Mouse (Mus musculus): Measurements from ENCODE around the gene Mpzl3.

Mpzl3 gene

DNA sequence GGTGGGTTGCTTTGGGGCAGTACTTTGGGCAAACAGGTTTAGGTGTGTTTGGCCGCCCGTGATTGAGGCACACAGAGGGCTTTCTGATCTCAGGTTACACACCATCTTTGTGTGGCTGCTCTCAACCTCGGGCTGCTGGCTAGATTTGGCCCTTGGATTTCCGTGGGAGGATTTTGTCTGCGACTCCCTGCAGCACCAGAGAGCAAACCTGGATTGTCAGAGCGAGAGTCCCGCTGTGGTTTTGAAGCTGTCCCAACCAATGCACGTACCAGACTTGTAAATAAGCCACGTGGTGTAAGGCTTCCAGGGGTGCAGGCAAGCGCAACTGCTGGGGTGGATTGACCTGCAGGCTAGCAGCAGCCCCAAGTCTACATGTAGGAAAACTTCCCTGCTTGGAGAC lies 12.0 kb upstream of the Mpzl3 start:
- DNase-seq (ENCODE audit: low spot score) = no peak

DNA sequence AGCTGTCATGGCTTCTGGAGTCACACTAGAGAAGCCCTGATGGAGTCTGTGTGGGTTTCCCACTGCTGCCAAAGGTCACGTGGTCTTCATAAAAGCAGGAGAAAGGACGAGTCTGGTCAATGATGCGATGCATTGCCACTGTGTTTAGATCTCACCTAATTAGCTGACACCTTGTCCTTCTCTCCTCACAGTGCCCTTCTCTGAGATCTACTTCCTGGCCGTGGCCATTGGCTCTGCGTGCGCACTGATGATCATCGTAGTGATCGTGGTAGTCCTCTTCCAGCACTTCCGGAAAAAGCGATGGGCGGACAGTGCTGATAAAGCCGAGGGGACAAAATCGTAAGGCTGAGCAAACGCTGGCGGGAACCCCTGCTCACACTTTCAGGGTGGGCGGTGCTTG lies 8.0 kb upstream of the Mpzl3 start:
- no peak for DNase-seq (ENCODE audit: low spot score)

- no peak for DNase-seq (ENCODE audit: low spot score)
Measured at GRCm38 (mm10) chr9:45048511-45048910, 6.5 kb upstream of the Mpzl3 start.

GRCm38 (mm10) chr9:45049731-45050130 lies 5.3 kb upstream of the Mpzl3 start:
- no peak for DNase-seq (ENCODE audit: low spot score)

GRCm38 (mm10) chr9:45050301-45050700 lies 4.7 kb upstream of the Mpzl3 start:
- DNase-seq (ENCODE audit: low spot score) = no peak

DNA sequence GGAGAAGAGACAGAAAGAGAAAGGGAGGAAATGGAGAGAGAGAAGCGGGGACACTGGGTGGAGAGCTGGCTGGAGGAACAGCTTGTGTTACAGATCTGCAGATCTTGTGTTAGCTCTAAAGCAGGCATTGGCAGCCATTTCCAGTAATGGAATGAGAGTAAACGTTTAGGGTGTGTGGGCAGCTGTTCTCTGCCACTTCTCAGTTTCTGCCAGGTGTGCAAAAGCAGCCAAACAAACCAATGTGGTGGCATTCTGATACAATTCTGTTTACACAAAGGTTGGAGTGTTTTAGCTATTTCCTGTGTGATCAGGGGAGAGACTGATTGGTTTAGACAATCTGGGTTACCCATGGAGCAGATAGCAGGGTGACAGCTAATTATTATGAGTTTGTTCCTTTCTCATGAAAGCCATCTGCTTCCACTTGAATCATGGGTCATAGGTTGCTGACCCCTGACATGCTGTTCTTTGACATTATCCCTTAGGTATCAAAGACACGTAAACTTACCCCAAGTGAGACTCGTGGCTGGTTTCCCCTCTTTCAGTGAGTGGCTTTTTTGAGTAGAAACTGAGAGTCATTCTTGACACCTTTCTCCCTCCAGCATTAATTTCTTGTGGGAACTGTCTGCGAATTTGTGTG lies 3.4 kb downstream of the Mpzl3 start:
- no peak for DNase-seq (ENCODE audit: low spot score)

DNA sequence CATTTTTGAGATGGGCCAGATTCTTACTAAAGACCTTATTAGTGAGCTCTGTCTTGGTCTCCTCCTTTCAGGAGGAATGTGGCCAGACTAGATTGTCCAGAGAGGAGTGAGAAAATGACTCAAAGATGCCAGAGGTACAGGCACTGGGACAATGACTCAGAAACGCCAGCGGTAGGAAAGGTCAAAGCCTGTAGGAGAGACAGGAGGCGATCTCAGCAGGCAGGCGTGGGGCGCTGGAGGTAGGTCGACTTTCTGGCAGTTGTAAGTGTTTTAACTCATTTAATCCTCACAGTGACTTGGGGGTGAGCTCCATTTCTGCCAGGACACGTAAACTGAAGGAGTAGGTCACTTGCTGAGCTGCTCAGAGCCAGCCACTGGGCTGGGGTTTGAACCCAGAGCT lies 5.2 kb downstream of the Mpzl3 start:
- no peak for DNase-seq (ENCODE audit: low spot score)

GRCm38 (mm10) chr9:45062677-45063076 lies 7.7 kb downstream of the Mpzl3 start:
- no peak for DNase-seq (ENCODE audit: low spot score)

DNA sequence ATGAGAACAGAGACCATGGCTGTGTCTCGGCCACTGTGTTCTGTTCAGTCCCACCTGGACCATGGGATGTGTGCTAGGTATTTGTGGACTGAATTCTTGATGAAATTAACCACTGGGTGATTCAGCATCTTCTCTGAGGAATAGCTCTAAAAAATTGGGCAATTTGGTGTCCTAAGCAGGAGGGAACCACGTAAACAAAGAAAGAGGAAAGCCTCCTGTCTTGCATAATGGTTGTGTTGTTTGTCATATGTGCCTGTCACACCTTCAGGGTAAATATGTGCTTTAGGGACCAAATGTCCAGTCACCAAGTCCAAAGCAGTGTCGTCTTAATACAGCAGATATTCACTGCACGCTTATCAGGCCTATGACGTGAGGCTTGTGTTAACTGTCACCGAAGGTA lies 9.4 kb downstream of the Mpzl3 start:
- no peak for DNase-seq (ENCODE audit: low spot score)

DNA sequence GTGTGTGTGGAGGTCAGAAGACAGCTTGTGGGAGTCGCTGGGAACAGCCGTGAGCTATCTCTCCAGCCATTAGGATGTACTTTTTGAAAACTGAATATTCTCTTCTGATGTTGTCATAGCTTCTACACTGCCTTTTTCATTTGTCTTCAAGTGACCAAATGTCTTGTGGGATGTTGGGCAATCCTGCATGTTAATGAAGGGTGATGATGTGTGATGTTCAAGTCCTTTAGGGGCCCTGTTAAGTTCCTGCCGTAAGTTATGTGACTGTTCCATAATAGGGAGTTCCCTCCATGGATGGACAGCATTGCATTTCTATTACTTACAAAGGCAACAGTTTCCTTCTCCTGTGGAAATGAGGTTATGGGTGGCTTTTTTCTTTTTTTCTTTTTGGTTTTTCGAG lies 11.7 kb downstream of the Mpzl3 start:
- no peak for DNase-seq (ENCODE audit: low spot score)

GRCm38 (mm10) chr9:45071800-45072199 lies 16.8 kb downstream of the Mpzl3 start:
- no peak for DNase-seq (ENCODE audit: low spot score)

GRCm38 (mm10) chr9:45077859-45078258 lies 22.9 kb downstream of the Mpzl3 start:
- DNase-seq (ENCODE audit: low spot score) = no peak

- DNase-seq (ENCODE audit: low spot score) = no peak
Measured at GRCm38 (mm10) chr9:45079011-45079410, 24.0 kb downstream of the Mpzl3 start, which contains the start of gene Jaml. Gene Jaml, plus strand, starts transcription at chr9:45079183.

- DNase-seq (ENCODE audit: low spot score) = no peak
Measured at GRCm38 (mm10) chr9:45083132-45083531, 28.1 kb downstream of the Mpzl3 start.

- DNase-seq (ENCODE audit: low spot score) = no peak
Measured at GRCm38 (mm10) chr9:45084556-45084955, 29.6 kb downstream of the Mpzl3 start.

DNA sequence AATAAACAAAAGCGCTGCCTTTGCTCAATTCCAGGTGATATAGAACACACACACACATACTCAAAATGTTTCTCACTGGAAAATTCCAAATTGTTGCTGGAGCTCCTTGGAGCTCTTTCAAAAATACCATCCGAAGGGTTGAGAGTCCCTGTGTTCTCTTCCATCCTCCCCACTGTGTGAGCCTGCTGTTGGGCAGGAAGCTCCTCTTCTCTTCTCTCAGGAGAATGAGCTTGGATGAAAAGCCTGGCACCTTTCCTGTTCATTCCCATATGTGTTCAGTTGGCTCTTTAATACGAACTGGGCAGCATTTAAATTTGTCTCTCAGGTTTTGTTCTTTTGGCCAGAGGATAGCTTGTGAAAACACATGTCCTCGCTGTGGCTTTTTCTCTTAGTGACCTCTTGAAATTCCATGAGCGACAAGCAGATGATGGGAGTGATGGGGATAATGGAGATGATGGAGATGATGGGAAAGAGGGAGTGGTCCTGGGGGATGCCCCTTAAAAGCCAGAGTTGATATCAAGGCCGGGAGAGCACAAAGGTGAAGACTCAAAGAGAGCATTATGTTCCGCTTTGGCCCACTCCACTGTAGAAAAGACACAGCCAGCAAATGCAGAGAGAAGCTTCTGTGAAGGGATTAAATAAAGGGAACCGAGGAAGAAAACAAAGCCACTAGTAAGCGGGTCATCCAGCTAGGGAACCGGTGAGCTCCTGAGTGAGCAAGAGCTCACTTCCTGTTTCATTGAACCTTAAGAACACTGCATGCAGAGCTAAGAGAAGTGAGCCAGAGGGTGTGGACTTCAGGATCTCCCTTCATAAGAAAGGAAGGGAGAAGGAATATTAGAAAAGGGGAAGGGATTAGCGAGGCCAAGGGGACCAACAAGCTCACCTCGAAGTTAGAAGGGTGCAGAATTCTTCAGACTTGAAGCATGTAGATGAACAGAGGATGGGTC lies 31.0 kb downstream of the Mpzl3 start:
- no peak for DNase-seq (ENCODE audit: low spot score)

DNA sequence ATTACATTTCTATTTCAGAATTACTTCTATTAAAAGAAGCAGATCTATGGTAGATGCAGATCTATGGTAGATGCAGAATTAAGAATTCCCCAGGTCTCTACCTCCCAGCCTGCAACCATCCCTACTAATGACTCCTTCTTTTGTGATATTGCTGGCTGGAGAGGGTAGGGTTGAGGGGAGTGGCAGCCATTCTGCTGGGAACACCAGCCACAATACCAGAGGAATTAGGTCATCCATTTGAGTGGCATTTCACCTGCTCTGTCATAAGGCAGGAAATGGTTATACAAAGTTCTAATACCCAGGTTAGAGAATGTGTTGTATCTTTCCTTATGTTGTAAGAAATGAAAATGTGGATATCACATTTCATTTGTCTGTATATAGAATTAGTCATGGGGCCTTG lies 33.1 kb downstream of the Mpzl3 start:
- no peak for DNase-seq (ENCODE audit: low spot score)

DNA sequence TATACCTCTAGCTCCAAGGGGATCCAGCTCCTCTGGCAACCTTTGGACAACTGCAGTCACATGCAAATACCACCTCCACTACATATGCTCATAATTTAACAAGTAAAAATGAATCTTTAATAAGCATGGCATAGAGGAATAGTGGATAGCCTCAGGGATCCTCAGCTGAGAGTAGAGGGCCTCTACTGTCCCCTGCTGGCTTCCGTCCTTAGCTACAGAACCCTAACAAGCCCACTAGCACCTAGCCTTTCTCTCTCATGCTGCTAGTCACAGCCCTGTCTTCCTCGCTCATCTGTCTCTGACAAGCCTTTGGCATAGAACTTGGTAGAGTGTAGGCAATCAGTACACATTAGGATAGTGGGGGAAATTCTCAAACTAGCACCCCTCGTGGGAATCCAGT lies 35.8 kb downstream of the Mpzl3 start:
- DNase-seq (ENCODE audit: low spot score) = no peak

DNA sequence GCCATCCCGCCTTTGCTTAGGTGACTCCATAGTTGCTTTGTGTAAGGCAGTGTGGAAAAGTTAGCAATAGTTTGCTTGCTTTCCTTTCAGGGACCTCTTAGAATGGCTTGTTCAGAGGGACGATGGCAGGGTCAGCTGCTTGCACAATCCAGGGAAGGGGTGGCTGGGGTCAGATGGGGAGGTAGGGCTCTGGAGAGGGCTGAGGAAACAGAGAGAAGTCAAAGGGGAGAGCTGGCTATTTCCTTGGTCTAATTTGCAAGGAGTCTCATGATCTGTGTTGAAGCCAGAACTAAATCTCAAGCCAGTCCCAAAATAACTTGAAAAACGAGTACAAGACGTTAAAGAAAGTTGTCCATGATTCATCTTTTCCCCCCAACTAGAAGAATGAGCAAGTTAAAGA lies 37.7 kb downstream of the Mpzl3 start:
- no peak for DNase-seq (ENCODE audit: low spot score)

DNA sequence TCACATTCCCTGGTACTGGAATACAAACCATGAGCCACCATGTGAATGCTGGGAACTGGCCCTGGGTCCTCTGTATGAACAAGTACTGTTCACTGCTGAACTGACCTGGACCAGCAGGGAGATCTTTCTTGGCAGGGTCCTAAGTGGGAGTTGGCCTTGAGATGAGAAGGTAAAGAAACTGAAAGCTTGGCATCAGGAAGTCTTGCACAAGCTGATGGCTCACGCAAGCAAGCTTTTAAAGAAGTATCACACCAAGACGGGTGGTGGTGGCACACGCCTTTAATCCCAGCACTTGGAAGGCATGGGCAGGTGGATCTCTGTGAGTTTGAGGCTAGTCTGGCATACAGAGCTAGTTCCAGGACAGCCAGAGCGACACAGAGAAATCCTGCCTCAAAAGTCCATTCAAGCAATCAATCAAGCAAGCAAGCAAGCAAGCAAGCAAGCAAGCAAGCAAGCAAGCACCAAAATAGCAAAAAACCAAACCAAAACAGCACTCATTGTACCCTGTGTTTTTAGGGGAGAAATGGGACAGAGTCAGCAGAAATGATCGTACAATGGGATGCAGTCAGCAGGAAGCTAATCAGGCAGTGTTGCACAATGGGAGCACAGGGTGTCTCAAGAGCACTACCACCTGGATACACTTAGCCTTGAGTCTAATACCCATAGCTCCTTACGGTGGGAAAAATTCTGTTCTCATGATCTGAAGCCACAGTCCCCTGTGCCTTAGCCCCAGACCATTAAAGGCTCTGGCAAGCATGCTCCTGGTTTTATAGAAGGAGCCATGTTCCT lies 40.4 kb downstream of the Mpzl3 start:
- DNase-seq (ENCODE audit: low spot score) = no peak

- no peak for DNase-seq (ENCODE audit: low spot score)
Measured at GRCm38 (mm10) chr9:45097877-45098276, 42.9 kb downstream of the Mpzl3 start.

- no peak for DNase-seq (ENCODE audit: low spot score)
Measured at GRCm38 (mm10) chr9:45098426-45098825, 43.4 kb downstream of the Mpzl3 start.

- DNase-seq (ENCODE audit: low spot score) = no peak
Measured at GRCm38 (mm10) chr9:45102528-45102927, 47.5 kb downstream of the Mpzl3 start.

Data from testis, postnatal 14 days (tissue).